Mouse (Mus musculus) heart, postnatal 0 days (tissue): ENCODE results near the gene Vmp1.

Source experiments
- CTCF ChIP-seq: IDR thresholded peaks from 2 replicates; pipeline ENCODE4 v1.5.1; 2016; ENCODE audit warnings: antibody characterized with exemption, control low read depth, low read depth
- EP300 ChIP-seq: IDR thresholded peaks from 2 replicates; pipeline ENCODE4 v1.6.1; 2016; ENCODE audit warnings: antibody characterized with exemption, low read depth

- TF ChIP-seq CTCF, result no peak
- TF ChIP-seq EP300, result no peak
Measured at GRCm38 (mm10) chr11:86572623-86573022, 111.0 kb downstream of the Vmp1 start.
